Mouse (Mus musculus) liver, postnatal 0 days (tissue): ENCODE measurements around the gene Bhlhb9. TPM values are rescaled to one million over a fixed set of nuclear protein-coding genes. Genes with fewer than 3 reads are reported as not detected.
"Not testable (repeated sequence)": the region's sequence is repeated elsewhere in the genome, so short reads cannot be mapped to it uniquely, and the experiment has no call there.

Source experiments
- ATAC-seq: fragments of 200-750 bp; cut with Nextera tagmentation; 2 replicates; pipeline ENCODE4 v1.8.0; 2017; ENCODE audit warnings: mild to moderate bottlenecking, moderate library complexity
- DNase-seq: peaks from one replicate; pipeline ENCODE4 v3.0.0-alpha.2; 2016
- H3K27ac ChIP-seq: fragments of 300-500 bp; sonication (generic); 2 replicates; pipeline ENCODE4 v1.5.1; 2014; ENCODE audit warnings: antibody characterized with exemption, moderate library complexity, mild to moderate bottlenecking, low read depth
- H3K27me3 ChIP-seq: fragments of 300-500 bp; sonication (generic); 2 replicates; pipeline ENCODE4 v1.6.1; 2014; ENCODE audit warnings: low read length, control low read depth, mixed read lengths; ENCODE audit not compliant: insufficient read depth
- H3K36me3 ChIP-seq: fragments of 300-500 bp; sonication (generic); replicated peaks from 2 replicates; pipeline ENCODE4 v1.6.1; 2014; ENCODE audit warnings: mild to moderate bottlenecking, control low read depth, low read length, moderate library complexity, mixed read lengths; ENCODE audit not compliant: insufficient read depth
- H3K4me1 ChIP-seq: fragments of 300-500 bp; sonication (generic); 2 replicates; pipeline ENCODE4 v1.6.1; 2014; ENCODE audit warnings: antibody characterized with exemption, mild to moderate bottlenecking, control low read depth; ENCODE audit not compliant: insufficient read depth
- H3K4me2 ChIP-seq: fragments of 300-500 bp; sonication (generic); 2 replicates; pipeline ENCODE4 v1.6.1; 2014; ENCODE audit warnings: low read depth, mild to moderate bottlenecking, low read length, moderate library complexity, mixed read lengths
- H3K4me3 ChIP-seq: fragments of 300-500 bp; sonication (generic); 2 replicates; pipeline ENCODE4 v1.5.1; 2014; ENCODE audit warnings: low read depth, low read length
- H3K9ac ChIP-seq: fragments of 300-500 bp; sonication (generic); replicated peaks from 2 replicates; pipeline ENCODE4 v1.6.1; 2014; ENCODE audit warnings: mild to moderate bottlenecking, moderate library complexity
- H3K9me3 ChIP-seq: fragments of 300-500 bp; sonication (generic); 2 replicates; pipeline ENCODE4 v1.6.1; 2016; ENCODE audit warnings: mild to moderate bottlenecking, control low read depth, low read length, mixed read lengths
- CTCF ChIP-seq: sonication (generic); IDR thresholded peaks from 2 replicates; pipeline ENCODE4 v1.5.1; 2016; ENCODE audit warnings: antibody characterized with exemption, low read depth
- EP300 ChIP-seq: IDR thresholded peaks from 2 replicates; pipeline ENCODE4 v1.6.1; 2016; ENCODE audit warnings: antibody characterized with exemption, low read depth, mild to moderate bottlenecking
- WGBS: fragments of 180-500 bp; shearing (Covaris S2); extraction: QIAGEN DNeasy Blood & Tissue Kit; methylation state at CpG from one replicate; pipeline ENCODE4 v1.1.7; 2014; ENCODE audit not compliant: insufficient replicate concordance; 5-methylcytosine and 5-hydroxymethylcytosine counted together
- polyA plus RNA-seq: library from polyadenylated mRNA; unstranded; fragments of >200 nt; fragmentation: Nextera tagmentation; extraction: Ambion mirVana; gene quantifications from 2 replicates; pipeline ENCODE4 v1.2.1, GENCODE M21; 2015

Gene Bhlhb9
- polyA plus RNA-seq, 1 experiment from 2014 or later = 18.8 TPM

GRCm38 (mm10) chrX:135839397-135840391 is 42.3 kb downstream of the Bhlhb9 start:
- WGBS = 18% methylated on average over 13 of the region's 17 CpGs
- H3K27ac ChIP-seq, H3K9me3 ChIP-seq, H3K27me3 ChIP-seq, DNase-seq, H3K36me3 ChIP-seq, ATAC-seq, H3K9ac ChIP-seq, H3K4me1 ChIP-seq: not testable (repeated sequence)
- Histone ChIP-seq H3K4me3 (peak overlapping the region; percentile 19), H3K4me2 (peak overlapping the region; percentile 61)
- TF ChIP-seq CTCF = peak; percentile 58

GRCm38 (mm10) chrX:135866806-135867205 is 69.4 kb downstream of the Bhlhb9 start:
- DNase-seq, H3K4me1 ChIP-seq, H3K4me3 ChIP-seq, ATAC-seq, H3K9me3 ChIP-seq, H3K9ac ChIP-seq, H3K36me3 ChIP-seq, H3K27me3 ChIP-seq, H3K4me2 ChIP-seq, H3K27ac ChIP-seq: not testable (repeated sequence)
- 79% methylated on average over 9 of the region's 9 CpGs for WGBS

GRCm38 (mm10) chrX:135876679-135877078 is 79.3 kb downstream of the Bhlhb9 start:
- no peak for TF ChIP-seq CTCF
- no peak for TF ChIP-seq EP300
- WGBS = 55% methylated on average over 1 of the region's 1 CpGs
- ATAC-seq (no peak), DNase-seq (no peak)
- Histone ChIP-seq H3K4me2 (no peak overlapping the region), H3K36me3 (no peaks in the 10 kb centered on the region), H3K9me3 (no peaks in the 10 kb centered on the region), H3K27me3 (no peaks in the 10 kb centered on the region), H3K9ac (no peak overlapping the region), H3K27ac (no peak overlapping the region), H3K4me1 (no peaks in the 10 kb centered on the region), H3K4me3 (no peak overlapping the region)

GRCm38 (mm10) chrX:135879626-135880025 is 82.2 kb downstream of the Bhlhb9 start:
- H3K27me3 ChIP-seq = no peaks in the 10 kb centered on the region
- no peaks in the 10 kb centered on the region for H3K4me1 ChIP-seq
- H3K9ac ChIP-seq = no peak overlapping the region
- no peak overlapping the region for H3K4me3 ChIP-seq
- no peaks in the 10 kb centered on the region for H3K9me3 ChIP-seq
- no peak for TF ChIP-seq CTCF
- TF ChIP-seq EP300 = no peak
- no peak for ATAC-seq
- 77% methylated on average over 1 of the region's 1 CpGs for WGBS
- DNase-seq = no peak
- no peak overlapping the region for H3K27ac ChIP-seq
- no peaks in the 10 kb centered on the region for H3K36me3 ChIP-seq
- no peak overlapping the region for H3K4me2 ChIP-seq

GRCm38 (mm10) chrX:135885411-135886233 is 88.2 kb downstream of the Bhlhb9 start:
- 25% methylated on average over 22 of the region's 41 CpGs for WGBS
- no peaks in the 10 kb centered on the region for H3K27me3 ChIP-seq
- H3K9me3 ChIP-seq = no peaks in the 10 kb centered on the region
- H3K4me3 ChIP-seq = peak overlapping the region; percentile 60
- TF ChIP-seq EP300 = no peak
- peak; percentile 9; the same call in 1 of the 2 replicates for TF ChIP-seq CTCF
- DNase-seq (peak; percentile 65), ATAC-seq (peak; percentile 95)
- no peaks in the 10 kb centered on the region for H3K36me3 ChIP-seq
- peak overlapping the region; percentile 63 for H3K27ac ChIP-seq
- H3K9ac ChIP-seq = peak overlapping the region; percentile 75
- peak overlapping the region; percentile 71 for H3K4me2 ChIP-seq
- H3K4me1 ChIP-seq = no peaks in the 10 kb centered on the region; the same call in 1 of the 2 replicates

GRCm38 (mm10) chrX:135886234-135886585 is 88.8 kb downstream of the Bhlhb9 start:
- DNase-seq (peak; percentile 50), ATAC-seq (peak; percentile 79)
- no peaks in the 10 kb centered on the region for H3K36me3 ChIP-seq
- TF ChIP-seq EP300 (no peak), CTCF (no peak)
- no peaks in the 10 kb centered on the region; the same call in 1 of the 2 replicates for H3K4me1 ChIP-seq
- H3K4me2 ChIP-seq = peak overlapping the region; percentile 71
- H3K9me3 ChIP-seq = no peaks in the 10 kb centered on the region
- 19% methylated on average over 7 of the region's 11 CpGs for WGBS
- H3K27ac ChIP-seq = peak overlapping the region; percentile 63
- H3K9ac ChIP-seq = peak overlapping the region; percentile 75
- peak overlapping the region; percentile 60 for H3K4me3 ChIP-seq
- no peaks in the 10 kb centered on the region for H3K27me3 ChIP-seq
